Mouse (Mus musculus): ENCODE measurements around the gene Zcchc12. TPM values are rescaled to one million over a fixed set of nuclear protein-coding genes. Genes with fewer than 3 reads are reported as not detected.

Zcchc12 gene
- polyA plus RNA-seq, 1 experiment = not detected

- no peak for DNase-seq (ENCODE audit: low read depth in 1 of 2, low spot score in 2 of 2)
- no peak for TF ChIP-seq CTCF (IDR thresholded peaks at IDR 0.05; ENCODE audit: extremely low read depth, insufficient read depth, insufficient read length, insufficient replicate concordance)
- TF ChIP-seq POLR2A (IDR thresholded peaks at IDR 0.05; ENCODE audit: low read depth, low read length) = no peak
- 71% methylated on average over 6 of the region's 6 CpGs for WGBS
- Histone ChIP-seq H3K4me3 (ENCODE audit: extremely low read depth, insufficient read depth, insufficient read length) (no peak overlapping the region), H3K27me3 (ENCODE audit: control insufficient read depth, insufficient read depth, low read length) (no peaks in the 10 kb centered on the region), H3K36me3 (ENCODE audit: control insufficient read depth, insufficient read depth, low read length) (no peaks in the 10 kb centered on the region), H3K4me1 (ENCODE audit: control insufficient read depth, insufficient read depth, insufficient read length) (no peaks in the 10 kb centered on the region), H3K27ac (ENCODE audit: insufficient read depth, low read length) (no peak overlapping the region)
Observed at GRCm38 (mm10) chrX:36186443-36186842, 9.3 kb upstream of the Zcchc12 start.

GRCm38 (mm10) chrX:36193951-36194350 lies 1.8 kb upstream of the Zcchc12 start:
- WGBS = 65% methylated on average over 6 of the region's 6 CpGs
- H3K27me3 ChIP-seq (ENCODE audit: control insufficient read depth, insufficient read depth, low read length) = no peaks in the 10 kb centered on the region
- no peak for TF ChIP-seq CTCF (IDR thresholded peaks at IDR 0.05; ENCODE audit: extremely low read depth, insufficient read depth, insufficient read length, insufficient replicate concordance)
- no peak for TF ChIP-seq POLR2A (IDR thresholded peaks at IDR 0.05; ENCODE audit: low read depth, low read length)
- no peaks in the 10 kb centered on the region for H3K4me1 ChIP-seq (ENCODE audit: control insufficient read depth, insufficient read depth, insufficient read length)
- H3K4me3 ChIP-seq (ENCODE audit: extremely low read depth, insufficient read depth, insufficient read length) = no peak overlapping the region
- no peak overlapping the region for H3K27ac ChIP-seq (ENCODE audit: insufficient read depth, low read length)
- no peak for DNase-seq (ENCODE audit: low read depth in 1 of 2, low spot score in 2 of 2)
- no peaks in the 10 kb centered on the region for H3K36me3 ChIP-seq (ENCODE audit: control insufficient read depth, insufficient read depth, low read length)

- H3K27me3 ChIP-seq (ENCODE audit: control insufficient read depth, insufficient read depth, low read length) = no peaks in the 10 kb centered on the region
- 62% methylated on average over 2 of the region's 2 CpGs for WGBS
- TF ChIP-seq CTCF (IDR thresholded peaks at IDR 0.05; ENCODE audit: extremely low read depth, insufficient read depth, insufficient read length, insufficient replicate concordance) (no peak), POLR2A (IDR thresholded peaks at IDR 0.05; ENCODE audit: low read depth, low read length) (no peak)
- H3K27ac ChIP-seq (ENCODE audit: insufficient read depth, low read length) = no peak overlapping the region
- H3K4me3 ChIP-seq (ENCODE audit: extremely low read depth, insufficient read depth, insufficient read length) = no peak overlapping the region
- no peaks in the 10 kb centered on the region for H3K4me1 ChIP-seq (ENCODE audit: control insufficient read depth, insufficient read depth, insufficient read length)
- DNase-seq (ENCODE audit: low read depth in 1 of 2, low spot score in 2 of 2) = no peak
- H3K36me3 ChIP-seq (ENCODE audit: control insufficient read depth, insufficient read depth, low read length) = no peaks in the 10 kb centered on the region
Observed at GRCm38 (mm10) chrX:36209554-36209953, 13.8 kb downstream of the Zcchc12 start.

GRCm38 (mm10) chrX:36211216-36211615 lies 15.5 kb downstream of the Zcchc12 start:
- H3K4me1 ChIP-seq (ENCODE audit: control insufficient read depth, insufficient read depth, insufficient read length) = no peaks in the 10 kb centered on the region
- H3K27ac ChIP-seq (ENCODE audit: insufficient read depth, low read length) = no peak overlapping the region
- H3K36me3 ChIP-seq (ENCODE audit: control insufficient read depth, insufficient read depth, low read length) = no peaks in the 10 kb centered on the region
- TF ChIP-seq CTCF (IDR thresholded peaks at IDR 0.05; ENCODE audit: extremely low read depth, insufficient read depth, insufficient read length, insufficient replicate concordance) (no peak), POLR2A (IDR thresholded peaks at IDR 0.05; ENCODE audit: low read depth, low read length) (no peak)
- H3K4me3 ChIP-seq (ENCODE audit: extremely low read depth, insufficient read depth, insufficient read length) = no peak overlapping the region
- no peak for DNase-seq (ENCODE audit: low read depth in 1 of 2, low spot score in 2 of 2)
- 89% methylated on average over 3 of the region's 3 CpGs for WGBS
- H3K27me3 ChIP-seq (ENCODE audit: control insufficient read depth, insufficient read depth, low read length) = no peaks in the 10 kb centered on the region

- H3K4me3 ChIP-seq (ENCODE audit: extremely low read depth, insufficient read depth, insufficient read length) = no peak overlapping the region
- H3K27ac ChIP-seq (ENCODE audit: insufficient read depth, low read length) = no peak overlapping the region
- DNase-seq (ENCODE audit: low read depth in 1 of 2, low spot score in 2 of 2) = no peak
- TF ChIP-seq CTCF (IDR thresholded peaks at IDR 0.05; ENCODE audit: extremely low read depth, insufficient read depth, insufficient read length, insufficient replicate concordance) (no peak), POLR2A (IDR thresholded peaks at IDR 0.05; ENCODE audit: low read depth, low read length) (no peak)
- no peaks in the 10 kb centered on the region for H3K27me3 ChIP-seq (ENCODE audit: control insufficient read depth, insufficient read depth, low read length)
- no peaks in the 10 kb centered on the region for H3K36me3 ChIP-seq (ENCODE audit: control insufficient read depth, insufficient read depth, low read length)
- 54% methylated on average over 2 of the region's 2 CpGs for WGBS
- H3K4me1 ChIP-seq (ENCODE audit: control insufficient read depth, insufficient read depth, insufficient read length) = no peaks in the 10 kb centered on the region
Observed at GRCm38 (mm10) chrX:36221366-36221765, 25.7 kb downstream of the Zcchc12 start.

GRCm38 (mm10) chrX:36225777-36226176 lies 30.1 kb downstream of the Zcchc12 start:
- TF ChIP-seq POLR2A (IDR thresholded peaks at IDR 0.05; ENCODE audit: low read depth, low read length) (no peak), CTCF (IDR thresholded peaks at IDR 0.05; ENCODE audit: extremely low read depth, insufficient read depth, insufficient read length, insufficient replicate concordance) (peak; percentile 46; the same call in 1 of the 2 replicates)
- Histone ChIP-seq H3K4me1 (ENCODE audit: control insufficient read depth, insufficient read depth, insufficient read length) (no peaks in the 10 kb centered on the region), H3K27ac (ENCODE audit: insufficient read depth, low read length) (no peak overlapping the region), H3K36me3 (ENCODE audit: control insufficient read depth, insufficient read depth, low read length) (no peaks in the 10 kb centered on the region), H3K4me3 (ENCODE audit: extremely low read depth, insufficient read depth, insufficient read length) (no peak overlapping the region), H3K27me3 (ENCODE audit: control insufficient read depth, insufficient read depth, low read length) (no peaks in the 10 kb centered on the region)
- DNase-seq (ENCODE audit: low read depth in 1 of 2, low spot score in 2 of 2) = peak in 1 of 2 experiments; percentile 37
- 19% methylated on average over 7 of the region's 7 CpGs for WGBS

- no peaks in the 10 kb centered on the region for H3K27me3 ChIP-seq (ENCODE audit: control insufficient read depth, insufficient read depth, low read length)
- no peaks in the 10 kb centered on the region for H3K36me3 ChIP-seq (ENCODE audit: control insufficient read depth, insufficient read depth, low read length)
- TF ChIP-seq POLR2A (IDR thresholded peaks at IDR 0.05; ENCODE audit: low read depth, low read length) = no peak
- peak in 1 of 2 experiments; percentile 5 for DNase-seq (ENCODE audit: low read depth in 1 of 2, low spot score in 2 of 2)
- H3K4me1 ChIP-seq (ENCODE audit: control insufficient read depth, insufficient read depth, insufficient read length) = no peaks in the 10 kb centered on the region
- no peak overlapping the region for H3K27ac ChIP-seq (ENCODE audit: insufficient read depth, low read length)
- H3K4me3 ChIP-seq (ENCODE audit: extremely low read depth, insufficient read depth, insufficient read length) = no peak overlapping the region
- WGBS = 47% methylated on average over 2 of the region's 2 CpGs
Observed at GRCm38 (mm10) chrX:36226577-36226976, 30.9 kb downstream of the Zcchc12 start.

Data from spleen, adult 2 months (tissue).